Mouse (Mus musculus): ENCODE data around the gene Plac1. TPM values are rescaled to one million over a fixed set of nuclear protein-coding genes. Genes with fewer than 3 reads are reported as not detected.

The Plac1 gene
- polyA plus RNA-seq, 1 experiment from 2014 or later = 15.0 TPM

DNA sequence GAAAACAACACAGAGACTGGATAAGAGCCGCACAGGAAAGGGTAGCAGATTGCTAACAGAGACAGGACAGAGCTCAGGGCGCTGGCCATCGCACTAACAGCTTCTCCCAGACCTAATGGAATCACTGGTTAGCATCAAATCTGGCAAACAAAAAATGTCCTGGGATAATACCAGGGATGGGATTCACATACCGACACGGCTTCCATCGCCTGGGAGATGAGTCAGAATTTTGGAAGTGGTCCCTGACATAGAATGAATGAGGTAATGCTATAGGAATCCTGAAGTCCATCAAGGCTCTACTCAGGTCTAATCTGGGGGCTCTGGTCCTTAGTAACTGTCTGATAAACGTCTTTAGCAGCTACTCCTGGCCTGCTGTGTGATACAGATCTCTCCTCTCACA, 140.0 kb downstream of the Plac1 start:
- 44% methylated on average over 7 of the region's 7 CpGs for WGBS
- no peaks in the 10 kb centered on the region for H3K9me3 ChIP-seq

DNA sequence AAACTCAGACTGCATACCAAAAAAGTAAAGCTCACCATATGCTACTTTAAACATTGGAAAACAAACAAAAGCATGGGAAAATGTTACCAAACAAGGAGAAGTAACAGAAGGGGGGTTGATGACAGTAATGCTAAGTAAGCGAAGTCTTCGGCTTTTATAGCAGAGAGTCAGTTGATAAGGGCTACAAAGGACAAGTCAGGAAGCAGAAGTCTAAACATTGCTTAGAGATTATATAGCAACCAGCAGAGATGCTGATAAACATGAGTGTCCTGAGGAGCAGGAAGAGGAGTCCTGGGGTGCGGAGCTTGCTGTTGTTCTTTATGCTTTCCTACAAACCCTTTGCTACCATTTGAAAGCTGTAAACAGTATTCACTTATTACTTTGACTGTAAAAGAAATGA, 140.6 kb downstream of the Plac1 start:
- 41% methylated on average over 3 of the region's 3 CpGs for WGBS
- no peak for ATAC-seq (ENCODE audit: borderline replicate concordance, extremely low read depth, low FRiP score, low TSS enrichment)

More for the DNA sequence above, 140.0 kb downstream of the Plac1 start:
- no peak overlapping the region for H3K9ac ChIP-seq
- H3K27ac ChIP-seq = 0 out of 2 replicates have a peak overlapping the region, but pooled peaks have one; percentile 10
- no peak for ATAC-seq (ENCODE audit: borderline replicate concordance, extremely low read depth, low FRiP score, low TSS enrichment)
- no peak overlapping the region for H3K4me2 ChIP-seq
- no peaks in the 10 kb centered on the region for H3K27me3 ChIP-seq
- H3K36me3 ChIP-seq = no peaks in the 10 kb centered on the region
- H3K4me3 ChIP-seq = no peak overlapping the region
- peaks cover 11% of the 10 kb centered on the region; the same call in 1 of the 2 replicates for H3K4me1 ChIP-seq

DNA sequence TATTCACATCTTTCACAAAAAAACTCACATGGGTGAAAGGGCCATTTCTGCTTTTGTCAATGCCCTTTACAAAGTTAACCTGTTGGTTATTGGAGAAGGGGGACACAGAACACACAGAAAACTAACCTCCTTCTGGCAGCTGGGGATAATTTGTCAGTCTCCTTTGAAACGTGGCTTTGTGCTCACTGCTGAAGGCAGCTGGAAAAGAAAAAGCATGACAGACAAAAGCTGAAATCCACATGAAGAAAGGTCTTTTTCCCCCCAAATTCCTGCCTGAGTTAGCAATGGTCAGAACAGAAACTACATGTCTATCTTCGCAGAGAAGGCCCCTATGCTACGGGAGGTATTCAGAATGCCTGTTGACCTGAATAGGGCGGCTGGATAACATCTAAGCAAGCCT, 141.6 kb downstream of the Plac1 start:
- no peak overlapping the region for H3K27ac ChIP-seq
- H3K36me3 ChIP-seq = no peaks in the 10 kb centered on the region
- no peak overlapping the region for H3K9ac ChIP-seq
- no peak for ATAC-seq (ENCODE audit: borderline replicate concordance, extremely low read depth, low FRiP score, low TSS enrichment)
- H3K27me3 ChIP-seq = no peaks in the 10 kb centered on the region
- 76% methylated on average over 4 of the region's 4 CpGs for WGBS
- H3K4me3 ChIP-seq = no peak overlapping the region
- no peaks in the 10 kb centered on the region for H3K9me3 ChIP-seq
- H3K4me1 ChIP-seq = peaks cover 11% of the 10 kb centered on the region; the same call in 1 of the 2 replicates
- no peak overlapping the region for H3K4me2 ChIP-seq

More for the DNA sequence above, 140.6 kb downstream of the Plac1 start:
- Histone ChIP-seq H3K27me3 (no peaks in the 10 kb centered on the region), H3K36me3 (no peaks in the 10 kb centered on the region), H3K27ac (0 out of 2 replicates have a peak overlapping the region, but pooled peaks have one; percentile 10), H3K9me3 (no peaks in the 10 kb centered on the region), H3K4me2 (no peak overlapping the region), H3K4me1 (peaks cover 11% of the 10 kb centered on the region; the same call in 1 of the 2 replicates), H3K4me3 (no peak overlapping the region), H3K9ac (no peak overlapping the region)

DNA sequence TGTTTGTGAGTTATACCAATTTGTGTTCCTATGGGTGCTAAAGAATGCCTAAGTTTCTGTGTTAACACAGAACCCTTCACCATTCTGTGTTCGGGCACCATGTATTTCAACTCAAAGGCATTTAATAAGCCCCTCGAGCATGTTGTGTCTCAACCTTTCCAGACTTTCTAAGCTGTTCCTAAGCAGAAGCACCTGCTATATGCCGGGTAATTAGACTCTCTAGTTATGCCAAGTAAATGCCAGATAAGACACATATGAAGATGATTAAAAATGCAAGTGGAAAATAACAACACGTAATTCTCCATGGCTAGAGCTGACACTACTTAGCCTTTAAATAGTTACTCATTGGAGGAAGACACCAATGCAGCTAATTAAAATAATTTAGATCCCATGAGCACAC, 142.1 kb downstream of the Plac1 start:
- WGBS = 70% methylated on average over 4 of the region's 4 CpGs
- no peak overlapping the region for H3K4me3 ChIP-seq
- H3K27me3 ChIP-seq = no peaks in the 10 kb centered on the region
- H3K9ac ChIP-seq = no peak overlapping the region
- peaks cover 11% of the 10 kb centered on the region; the same call in 1 of the 2 replicates for H3K4me1 ChIP-seq
- no peaks in the 10 kb centered on the region for H3K9me3 ChIP-seq
- H3K27ac ChIP-seq = no peak overlapping the region
- no peaks in the 10 kb centered on the region for H3K36me3 ChIP-seq
- ATAC-seq (ENCODE audit: borderline replicate concordance, extremely low read depth, low FRiP score, low TSS enrichment) = no peak
- no peak overlapping the region for H3K4me2 ChIP-seq

DNA sequence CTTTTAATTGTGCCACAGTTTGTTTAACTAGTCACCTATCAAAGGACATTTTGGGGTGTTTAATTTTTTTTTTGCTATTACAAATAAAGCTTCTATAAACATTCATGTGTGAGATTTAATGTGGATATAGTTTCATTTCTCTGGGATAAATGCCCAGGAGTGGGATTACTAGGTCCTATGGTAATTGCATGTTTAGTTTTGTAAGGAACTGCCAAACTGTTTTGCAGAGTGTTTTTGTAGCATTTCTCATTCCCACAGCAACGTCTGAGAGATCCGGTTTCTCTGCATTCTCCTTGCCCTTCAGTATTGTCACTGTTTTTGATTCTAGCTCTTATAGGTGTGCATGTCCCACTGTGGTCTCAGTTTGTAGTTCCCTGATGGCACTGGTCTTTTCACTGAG, 146.5 kb downstream of the Plac1 start:
- no peak for ATAC-seq (ENCODE audit: borderline replicate concordance, extremely low read depth, low FRiP score, low TSS enrichment)
- no peak overlapping the region for H3K4me2 ChIP-seq
- no peaks in the 10 kb centered on the region for H3K27me3 ChIP-seq
- no peaks in the 10 kb centered on the region for H3K4me1 ChIP-seq
- H3K4me3 ChIP-seq = no peak overlapping the region
- no peaks in the 10 kb centered on the region for H3K36me3 ChIP-seq
- 38% methylated on average over 2 of the region's 2 CpGs for WGBS
- no peak overlapping the region for H3K9ac ChIP-seq
- H3K9me3 ChIP-seq = no peaks in the 10 kb centered on the region
- no peak overlapping the region for H3K27ac ChIP-seq

DNA sequence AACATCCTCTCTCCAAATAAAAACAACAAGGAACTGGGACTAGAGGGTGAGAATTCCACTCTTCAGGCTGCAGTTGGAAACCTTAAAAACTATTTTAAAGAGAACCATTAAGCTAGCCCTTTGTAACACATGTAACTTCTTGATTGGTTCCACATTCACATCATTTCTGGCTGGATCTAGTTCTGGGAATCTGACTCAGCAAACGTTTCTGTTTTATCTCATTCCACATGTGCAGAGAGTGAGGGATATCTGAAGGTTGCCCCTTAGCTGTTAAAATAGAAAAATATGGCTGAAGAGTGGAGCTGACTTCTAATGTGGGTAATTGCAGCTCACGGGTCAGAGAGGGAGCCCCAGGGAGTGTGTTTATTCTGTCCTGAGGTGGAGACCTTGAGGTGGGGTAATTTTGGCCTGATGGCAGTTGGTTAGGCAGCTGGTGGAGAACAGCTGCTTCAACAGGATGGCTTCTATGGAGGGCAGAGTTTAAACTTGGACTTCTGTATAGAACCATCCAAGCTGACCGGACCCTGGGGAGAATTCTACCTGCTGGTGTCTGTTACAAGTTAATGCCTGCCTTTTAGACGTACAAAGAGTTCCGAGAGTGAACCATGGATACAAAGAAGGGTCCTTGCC, 151.1 kb downstream of the Plac1 start:
- no peaks in the 10 kb centered on the region for H3K4me1 ChIP-seq
- ATAC-seq (ENCODE audit: borderline replicate concordance, extremely low read depth, low FRiP score, low TSS enrichment) = no peak
- H3K9me3 ChIP-seq = no peaks in the 10 kb centered on the region
- H3K27ac ChIP-seq = no peak overlapping the region
- no peaks in the 10 kb centered on the region for H3K36me3 ChIP-seq
- no peak overlapping the region for H3K4me3 ChIP-seq
- 62% methylated on average over 5 of the region's 5 CpGs for WGBS
- H3K9ac ChIP-seq = no peak overlapping the region
- no peaks in the 10 kb centered on the region for H3K27me3 ChIP-seq
- H3K4me2 ChIP-seq = no peak overlapping the region

DNA sequence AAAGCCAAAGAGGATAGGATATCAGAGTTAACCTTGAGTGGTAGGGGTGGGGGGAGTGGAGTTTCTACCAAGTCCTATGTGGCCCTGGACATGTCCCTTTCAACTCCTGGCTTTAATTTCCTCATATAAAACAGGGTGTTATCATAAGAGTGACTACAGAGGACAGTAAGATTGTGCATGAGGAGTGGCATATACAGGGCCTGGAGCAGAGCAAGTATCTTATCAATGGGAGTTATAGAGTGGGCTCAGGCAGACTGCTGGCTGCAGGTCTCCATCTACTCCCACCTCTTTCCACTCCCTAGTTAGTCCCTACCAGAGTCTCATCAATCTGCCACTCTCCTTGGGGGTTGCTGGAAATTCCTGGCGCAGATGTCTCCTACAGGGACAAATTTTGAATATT, 152.7 kb downstream of the Plac1 start:
- Histone ChIP-seq H3K4me3 (no peak overlapping the region), H3K27me3 (no peaks in the 10 kb centered on the region), H3K9me3 (no peaks in the 10 kb centered on the region), H3K36me3 (no peaks in the 10 kb centered on the region), H3K4me1 (no peaks in the 10 kb centered on the region), H3K9ac (no peak overlapping the region), H3K4me2 (no peak overlapping the region), H3K27ac (no peak overlapping the region)
- 72% methylated on average over 1 of the region's 1 CpGs for WGBS
- no peak for ATAC-seq (ENCODE audit: borderline replicate concordance, extremely low read depth, low FRiP score, low TSS enrichment)

DNA sequence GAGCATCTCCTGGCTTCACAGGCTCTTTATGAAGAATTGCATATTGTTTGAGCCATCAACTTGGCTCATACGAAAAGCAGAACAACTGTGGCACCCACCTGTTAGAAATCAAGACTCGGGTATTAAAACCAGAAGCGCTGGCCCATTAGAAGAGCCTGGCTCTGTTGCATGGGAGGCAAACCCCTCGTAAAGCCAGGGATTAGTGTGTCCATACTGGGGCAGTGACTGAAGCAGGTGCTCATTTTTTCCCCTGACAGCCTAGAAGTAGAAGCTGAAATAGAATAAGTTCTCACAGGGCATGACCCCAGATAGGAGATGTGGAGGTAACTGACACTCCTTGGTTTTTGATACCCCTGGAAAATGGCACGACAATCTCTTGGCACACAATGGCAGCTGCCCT, 154.4 kb downstream of the Plac1 start:
- 73% methylated on average over 5 of the region's 5 CpGs for WGBS
- no peak overlapping the region for H3K4me2 ChIP-seq

DNA sequence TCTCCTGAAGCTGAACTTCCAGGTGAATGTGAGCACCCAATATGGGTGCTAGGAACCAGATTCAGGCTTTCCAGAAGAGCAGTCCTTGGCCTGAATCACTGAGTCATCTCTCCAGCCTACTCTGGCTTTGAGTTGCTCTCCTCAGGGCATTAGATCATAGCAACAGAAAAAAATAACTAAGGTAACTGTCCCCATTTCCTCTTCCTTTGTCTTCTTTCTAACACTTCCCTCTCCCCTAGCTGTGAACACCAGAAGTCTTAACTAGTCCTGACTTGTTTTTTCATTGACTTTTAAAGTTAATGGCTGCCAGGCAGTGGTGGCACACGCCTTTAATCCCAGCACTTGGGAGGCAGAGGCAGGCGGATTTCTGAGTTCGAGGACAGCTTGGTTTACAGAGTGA, 175.5 kb downstream of the Plac1 start:
- H3K4me1 ChIP-seq = no peaks in the 10 kb centered on the region; the same call in 1 of the 2 replicates
- H3K27ac ChIP-seq = no peak overlapping the region
- no peaks in the 10 kb centered on the region for H3K27me3 ChIP-seq
- H3K4me2 ChIP-seq = no peak overlapping the region
- H3K9ac ChIP-seq = no peak overlapping the region
- no peaks in the 10 kb centered on the region for H3K9me3 ChIP-seq
- WGBS = 87% methylated on average over 3 of the region's 3 CpGs
- ATAC-seq (ENCODE audit: borderline replicate concordance, extremely low read depth, low FRiP score, low TSS enrichment) = no peak
- no peak overlapping the region for H3K4me3 ChIP-seq
- H3K36me3 ChIP-seq = no peaks in the 10 kb centered on the region

More for the DNA sequence above, 154.4 kb downstream of the Plac1 start:
- no peak for ATAC-seq (ENCODE audit: borderline replicate concordance, extremely low read depth, low FRiP score, low TSS enrichment)
- Histone ChIP-seq H3K27me3 (no peaks in the 10 kb centered on the region), H3K9me3 (no peaks in the 10 kb centered on the region), H3K36me3 (no peaks in the 10 kb centered on the region), H3K4me1 (no peaks in the 10 kb centered on the region), H3K4me3 (no peak overlapping the region), H3K27ac (no peak overlapping the region), H3K9ac (no peak overlapping the region)

DNA sequence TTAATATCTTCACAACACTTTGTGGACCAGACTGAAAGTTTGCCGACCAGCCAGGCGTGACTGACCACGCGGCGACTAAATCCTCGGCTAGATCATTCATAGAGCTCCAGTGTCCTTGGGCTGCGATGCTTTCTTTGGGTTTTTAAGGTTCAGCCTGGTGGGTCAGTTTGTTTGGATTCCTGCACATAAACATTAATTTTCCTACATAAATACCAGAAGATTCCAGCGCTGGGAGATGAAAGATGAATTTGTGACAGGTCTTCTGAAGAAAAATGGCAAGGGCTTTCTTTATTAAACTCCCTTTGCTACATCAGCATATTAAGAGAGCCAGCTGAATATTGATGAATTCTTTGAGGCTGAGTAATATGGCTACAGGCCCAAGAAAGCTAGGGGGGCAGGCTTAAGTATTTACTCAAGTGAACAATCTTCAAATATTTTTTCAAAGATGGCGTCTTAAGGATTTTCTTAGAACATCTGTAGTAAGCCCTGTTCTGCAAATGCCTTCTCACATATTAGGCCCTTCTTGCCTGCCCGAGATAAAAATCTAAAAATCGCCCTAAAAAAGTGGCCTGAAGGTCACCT, 180.4 kb downstream of the Plac1 start:
- no peaks in the 10 kb centered on the region for H3K36me3 ChIP-seq
- ATAC-seq (ENCODE audit: borderline replicate concordance, extremely low read depth, low FRiP score, low TSS enrichment) = no peak
- H3K27ac ChIP-seq = peak overlapping the region; percentile 95
- WGBS = 19% methylated on average over 11 of the region's 11 CpGs
- H3K9me3 ChIP-seq = no peaks in the 10 kb centered on the region
- no peaks in the 10 kb centered on the region for H3K27me3 ChIP-seq
- peak overlapping the region; percentile 31; the same call in 1 of the 2 replicates for H3K4me3 ChIP-seq
- H3K9ac ChIP-seq = no peak overlapping the region
- peaks cover 10% of the 10 kb centered on the region; the same call in 1 of the 2 replicates for H3K4me1 ChIP-seq
- peak overlapping the region; percentile 59 for H3K4me2 ChIP-seq

DNA sequence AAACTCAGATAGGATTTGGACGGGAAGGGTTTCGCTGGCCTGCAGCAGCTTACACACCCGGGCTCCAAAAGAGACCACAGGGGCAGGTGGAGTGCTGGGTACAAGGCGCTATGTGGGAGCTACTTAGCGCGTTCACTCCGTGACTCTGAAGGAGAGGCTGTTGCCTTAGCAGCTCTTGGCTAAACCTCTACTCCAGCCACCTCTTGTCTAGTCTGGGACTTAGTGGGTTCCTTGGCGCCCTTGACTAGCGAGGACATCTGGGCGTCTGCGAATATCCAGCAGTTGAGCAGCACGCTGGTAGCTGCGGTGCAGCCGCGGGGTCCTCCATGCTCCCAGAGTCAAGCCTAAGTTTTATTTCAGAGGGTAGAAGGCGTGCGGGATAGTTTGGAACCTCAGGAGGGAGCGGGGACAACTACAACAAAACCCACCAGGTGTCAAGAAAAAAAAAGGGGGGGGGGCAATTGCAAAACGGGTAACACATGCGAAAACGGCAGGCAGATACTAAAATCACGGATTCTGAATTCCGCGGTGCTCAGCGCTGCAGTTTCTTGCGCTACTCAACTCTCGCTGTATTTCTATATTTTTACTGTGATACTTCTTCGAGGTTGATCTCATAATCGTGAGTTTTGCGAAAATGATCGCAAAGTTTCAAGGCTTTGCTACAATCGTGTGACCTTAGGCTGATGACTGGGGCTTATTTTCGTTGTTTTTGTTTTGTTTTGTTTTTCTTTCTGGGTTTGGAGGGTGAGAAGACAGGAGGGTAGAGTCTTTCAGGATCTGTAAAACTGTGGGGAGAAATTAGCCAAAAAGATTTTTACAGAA, 181.2 kb downstream of the Plac1 start:
- no peaks in the 10 kb centered on the region for H3K36me3 ChIP-seq
- peak overlapping the region; percentile 95 for H3K27ac ChIP-seq
- H3K9ac ChIP-seq = peak overlapping the region; percentile 54
- peak overlapping the region; percentile 31 for H3K4me3 ChIP-seq
- no peaks in the 10 kb centered on the region for H3K9me3 ChIP-seq
- ATAC-seq (ENCODE audit: borderline replicate concordance, extremely low read depth, low FRiP score, low TSS enrichment) = no peak
- H3K4me1 ChIP-seq = peaks cover 16% of the 10 kb centered on the region
- no peaks in the 10 kb centered on the region for H3K27me3 ChIP-seq
- 14% methylated on average over 33 of the region's 33 CpGs for WGBS
- H3K4me2 ChIP-seq = peak overlapping the region; percentile 59

DNA sequence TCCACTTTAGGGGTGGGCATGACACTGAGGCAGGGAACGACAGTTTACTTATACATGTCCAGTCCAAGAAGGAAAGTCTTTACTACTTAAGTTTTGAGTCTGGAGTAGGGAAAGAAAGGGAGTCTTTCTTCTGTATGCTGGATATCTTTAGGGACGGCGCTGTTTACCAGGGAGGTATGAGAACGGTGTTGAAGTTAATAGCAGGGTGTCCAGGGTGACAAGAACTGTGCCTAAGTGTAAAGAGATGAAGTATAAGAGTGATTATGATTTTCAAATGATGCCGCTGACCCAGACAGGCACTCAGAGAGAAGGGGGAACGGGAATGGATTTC, 182.2 kb downstream of the Plac1 start:
- no peaks in the 10 kb centered on the region for H3K27me3 ChIP-seq
- peak overlapping the region; percentile 55 for H3K4me3 ChIP-seq
- peak overlapping the region; percentile 54 for H3K9ac ChIP-seq
- H3K27ac ChIP-seq = peak overlapping the region; percentile 95
- H3K4me1 ChIP-seq = peaks cover 19% of the 10 kb centered on the region
- ATAC-seq (ENCODE audit: borderline replicate concordance, extremely low read depth, low FRiP score, low TSS enrichment) = no peak
- no peaks in the 10 kb centered on the region for H3K36me3 ChIP-seq
- H3K9me3 ChIP-seq = no peaks in the 10 kb centered on the region
- 7% methylated on average over 6 of the region's 6 CpGs for WGBS
- peak overlapping the region; percentile 59 for H3K4me2 ChIP-seq
